Mouse (Mus musculus) CH12.LX (cell line): ENCODE measurements at regions not wholly inside any gene's neighbourhood (a gene's known extent, or its start where the extent isn't known, plus 50 kb on each side); places are given as distances from the start of the nearest gene placed in this dataset.

ENCODE experiments used
- DNase-seq: peaks from one replicate; pipeline ENCODE4 v3.0.0-alpha.2; 2013; ENCODE audit errors: extremely low read depth
- H3K27ac ChIP-seq: 2 replicates; pipeline ENCODE4 v1.5.1; 2012; ENCODE audit warnings: low read depth, mild to moderate bottlenecking, control low read depth, moderate library complexity; ENCODE audit not compliant: insufficient read depth
- H3K27me3 ChIP-seq: replicated peaks from 2 replicates; pipeline ENCODE3; 2012; ENCODE audit warnings: inconsistent platforms
- H3K36me3 ChIP-seq, 2 experiments: replicated peaks in 1 of 2; 2 replicates each; pipeline versions ENCODE3 to v1.6.1; 2012; ENCODE audit warnings: inconsistent platforms in 1 of 2, low read length in 1 of 2, mild to moderate bottlenecking in 1 of 2, mixed read lengths in 1 of 2, moderate library complexity in 1 of 2; ENCODE audit not compliant: control insufficient read depth in 1 of 2, insufficient read depth in 1 of 2
- H3K4me1 ChIP-seq, 2 experiments: 2 replicates each; pipeline ENCODE4 v1.6.1; 2012; ENCODE audit warnings: inconsistent platforms in 1 of 2, moderate library complexity in 1 of 2; ENCODE audit not compliant: insufficient read depth in 2 of 2, control insufficient read depth in 1 of 2
- H3K4me2 ChIP-seq: 2 replicates; pipeline ENCODE4 v1.6.1; 2012; ENCODE audit warnings: low read depth, mild to moderate bottlenecking, control low read depth; ENCODE audit not compliant: poor library complexity, insufficient read depth, severe bottlenecking
- H3K4me3 ChIP-seq, 3 experiments: fragments of 150-350 bp in 1 of 3; sonication (generic) in 1 of 3; replicated peaks in 1 of 3; 2 replicates each; pipeline versions ENCODE3 to v1.5.1; 2011 to 2012; ENCODE audit warnings: low read depth in 2 of 3, low read length in 2 of 3, mild to moderate bottlenecking in 2 of 3, moderate library complexity in 2 of 3, control low read depth in 1 of 3, improper control_type of control experiment in 1 of 3, inconsistent platforms in 1 of 3, mixed read lengths in 1 of 3; ENCODE audit not compliant: poor library complexity in 1 of 3
- H3K79me2 ChIP-seq: replicated peaks from 2 replicates; pipeline ENCODE4 v1.6.1; 2012; ENCODE audit warnings: mild to moderate bottlenecking, moderate library complexity; ENCODE audit not compliant: control insufficient read depth, poor library complexity, insufficient read depth, severe bottlenecking; ENCODE audit errors: extremely low read depth
- H3K9ac ChIP-seq: 2 replicates; pipeline ENCODE4 v1.6.1; 2012; ENCODE audit warnings: low read depth, mild to moderate bottlenecking, control low read depth, moderate library complexity; ENCODE audit not compliant: insufficient read depth
- H3K9me3 ChIP-seq: replicated peaks from 2 replicates; pipeline ENCODE3; 2012; ENCODE audit warnings: low read length, inconsistent platforms, mixed read lengths
- CHD2 ChIP-seq: IDR thresholded peaks from 2 replicates; pipeline ENCODE4 v1.6.1; 2011; ENCODE audit warnings: low read length, improper control_type of control experiment
- CTCF ChIP-seq, 2 experiments: IDR thresholded peaks in 1 of 2; conservative IDR thresholded peaks in 1 of 2; 2 replicates each; pipeline ENCODE4 v1.5.1; 2011 to 2012; ENCODE audit warnings: low read depth in 2 of 2, low read length in 2 of 2, improper control_type of control experiment in 1 of 2, inconsistent platforms in 1 of 2, mild to moderate bottlenecking in 1 of 2, moderate library complexity in 1 of 2
- ETS1 ChIP-seq: conservative IDR thresholded peaks from 2 replicates; pipeline ENCODE4 v1.6.1; 2012; ENCODE audit warnings: low read depth, mild to moderate bottlenecking, inconsistent platforms, low read length, improper control_type of control experiment, moderate library complexity
- HCFC1 ChIP-seq: IDR thresholded peaks from 2 replicates; pipeline ENCODE4 v1.6.1; 2012; ENCODE audit warnings: low read depth, mild to moderate bottlenecking, inconsistent platforms, low read length, improper control_type of control experiment
- JUN ChIP-seq: IDR thresholded peaks from 2 replicates; pipeline ENCODE4 v1.6.1; 2011; ENCODE audit warnings: low read depth, mild to moderate bottlenecking, low read length, improper control_type of control experiment, moderate library complexity; ENCODE audit not compliant: insufficient read depth
- KAT2A ChIP-seq: IDR thresholded peaks from 2 replicates; pipeline ENCODE4 v1.6.1; 2012; ENCODE audit warnings: low read length, improper control_type of control experiment, inconsistent platforms; ENCODE audit not compliant: insufficient replicate concordance
- MAFK ChIP-seq: IDR thresholded peaks from 2 replicates; pipeline ENCODE4 v1.6.1; 2011; ENCODE audit warnings: low read length, improper control_type of control experiment; ENCODE audit not compliant: insufficient replicate concordance
- MXI1 ChIP-seq: IDR thresholded peaks from 2 replicates; pipeline ENCODE4 v1.6.1; 2011; ENCODE audit warnings: mild to moderate bottlenecking, low read depth, low read length, improper control_type of control experiment
- PAX5 ChIP-seq: IDR thresholded peaks from 2 replicates; pipeline ENCODE4 v1.6.1; 2012; ENCODE audit warnings: low read length, inconsistent platforms, mixed read lengths
- POLR2A ChIP-seq: IDR thresholded peaks from 2 replicates; pipeline ENCODE4 v1.6.1; 2011; ENCODE audit warnings: low read depth, mild to moderate bottlenecking, improper control_type of control experiment, low read length
- POLR2AphosphoS2 ChIP-seq: IDR thresholded peaks from 2 replicates; pipeline ENCODE4 v1.6.1; 2011; ENCODE audit warnings: low read depth, low read length, improper control_type of control experiment
- RAD21 ChIP-seq: IDR thresholded peaks from 2 replicates; pipeline ENCODE4 v1.6.1; 2011; ENCODE audit warnings: low read depth, mild to moderate bottlenecking, low read length, improper control_type of control experiment, moderate library complexity
- RCOR1 ChIP-seq: conservative IDR thresholded peaks from 2 replicates; pipeline ENCODE4 v1.6.1; 2012; ENCODE audit warnings: low read depth, mild to moderate bottlenecking, inconsistent platforms, low read length, improper control_type of control experiment
- SMC3 ChIP-seq: IDR thresholded peaks from 2 replicates; pipeline ENCODE4 v1.6.1; 2011; ENCODE audit warnings: low read depth, low read length, improper control_type of control experiment
- TBP ChIP-seq: conservative IDR thresholded peaks from 2 replicates; pipeline ENCODE4 v1.6.1; 2011; ENCODE audit warnings: low read depth, low read length, improper control_type of control experiment
- TCF12 ChIP-seq: IDR thresholded peaks from 2 replicates; pipeline ENCODE4 v1.6.1; 2014; ENCODE audit warnings: low read depth, mild to moderate bottlenecking, inconsistent platforms, low read length, improper control_type of control experiment
- USF1 ChIP-seq: IDR thresholded peaks from 2 replicates; pipeline ENCODE4 v1.6.1; 2014; ENCODE audit warnings: low read depth, mild to moderate bottlenecking, inconsistent platforms, low read length, improper control_type of control experiment
- USF2 ChIP-seq: conservative IDR thresholded peaks from 2 replicates; pipeline ENCODE4 v1.6.1; 2011; ENCODE audit warnings: low read depth, low read length, improper control_type of control experiment
- dilution Hi-C: fragments of 300-500 bp; cut with MboI; formaldehyde crosslinking; loops from 2 replicates; pipeline ENCODE4 v1.14.3; 2020; ENCODE audit warnings: low sequenced_read_pairs; ENCODE audit not compliant: extremely low pct_unique_long_range_greater_than_20kb, extremely low pct_ligation_motif_present
- in situ Hi-C: fragments of 300-500 bp; cut with MboI; formaldehyde crosslinking; loops from 3 replicates; pipeline ENCODE4 v1.14.3; 2019; ENCODE audit warnings: low sequenced_read_pairs, low pct_ligation_motif_present, low pct_unique_long_range_greater_than_20kb, mixed read lengths

GRCm38 (mm10) chr15:30029257-30029899, 143.0 kb upstream of the Ctnnd2 start:
- Histone ChIP-seq H3K9me3 (peaks cover 63% of the 10 kb centered on the region), H3K4me2 (no peak overlapping the region), H3K27me3 (no peaks in the 10 kb centered on the region), H3K36me3 (no peaks in the 10 kb centered on the region), H3K4me3 (no peak overlapping the region), H3K9ac (no peak overlapping the region), H3K27ac (no peak overlapping the region), H3K4me1 (no peaks in the 10 kb centered on the region), H3K79me2 (no peaks in the 10 kb centered on the region)
- TF ChIP-seq RAD21 (peak; percentile 19), MXI1 (no peak), CTCF (conservative IDR thresholded peaks at IDR 0.05 in 1 of 2, IDR thresholded peaks at IDR 0.05 in 1 of 2; ENCODE audit: low read depth in 2 of 2, low read length in 2 of 2) (peak in 1 of 2 experiments; percentile 31; a peak in 2 of 4 replicates)
- in situ Hi-C loops (no loop called here), dilution Hi-C loops (no loop called here)
- peak; percentile 3 for DNase-seq

DNA sequence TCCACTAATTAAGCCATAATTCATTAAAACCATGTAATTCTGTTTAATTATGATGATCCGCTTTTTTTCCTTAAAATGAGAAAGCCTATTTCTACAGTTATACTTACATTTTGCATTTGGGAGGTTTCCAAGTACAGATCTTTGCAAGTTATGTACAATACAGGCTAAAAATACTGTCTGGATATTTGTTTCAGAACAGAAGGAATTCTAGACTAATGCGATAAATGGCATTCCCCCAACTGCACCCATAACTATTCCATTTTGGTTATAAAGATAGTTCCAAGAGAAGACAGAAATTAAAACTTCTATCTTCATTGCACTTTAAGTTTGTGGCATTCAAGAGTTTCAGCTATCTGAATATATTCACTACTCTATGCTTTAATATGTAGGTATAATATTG, 137.0 kb upstream of the Ctnnd2 start:
- in situ Hi-C loops: no loop called here
- H3K36me3 ChIP-seq: no peaks in the 10 kb centered on the region
- H3K4me2 ChIP-seq: no peak overlapping the region
- H3K4me3 ChIP-seq: no peak overlapping the region
- H3K27me3 ChIP-seq: no peaks in the 10 kb centered on the region
- TF ChIP-seq MAFK: no peak
- TF ChIP-seq TCF12: no peak
- no peak for TF ChIP-seq POLR2AphosphoS2
- no peak for TF ChIP-seq TBP
- no peak for TF ChIP-seq RAD21
- no peak for TF ChIP-seq CTCF (conservative IDR thresholded peaks at IDR 0.05 in 1 of 2, IDR thresholded peaks at IDR 0.05 in 1 of 2; ENCODE audit: low read depth in 2 of 2, low read length in 2 of 2)
- no peak for TF ChIP-seq KAT2A
- no peak for TF ChIP-seq CHD2
- no peak for TF ChIP-seq RCOR1
- no peak for TF ChIP-seq PAX5
- TF ChIP-seq SMC3: no peak
- no peak for TF ChIP-seq JUN
- TF ChIP-seq ETS1: no peak
- TF ChIP-seq HCFC1: no peak
- no peak for TF ChIP-seq USF1
- TF ChIP-seq POLR2A: no peak
- TF ChIP-seq USF2: no peak
- dilution Hi-C loops: no loop called here
- peaks cover 63% of the 10 kb centered on the region for H3K9me3 ChIP-seq
- H3K9ac ChIP-seq: no peak overlapping the region
- no peak overlapping the region for H3K27ac ChIP-seq
- no peaks in the 10 kb centered on the region for H3K79me2 ChIP-seq
- no peak for DNase-seq
- no peaks in the 10 kb centered on the region for H3K4me1 ChIP-seq
